Mouse (Mus musculus): ENCODE results near the gene Tmem33. TPM values are rescaled to one million over a fixed set of nuclear protein-coding genes. Genes with fewer than 3 reads are reported as not detected.

Tmem33 gene
- polyA plus RNA-seq, 1 experiment from 2014 or later = 121 TPM

- no peak overlapping the region for H3K27ac ChIP-seq (ENCODE audit: low read depth, low read length)
- H3K4me3 ChIP-seq (ENCODE audit: low read depth, low read length) = no peak overlapping the region
- DNase-seq (ENCODE audit: low spot score, missing footprints) (peak; percentile 60), ATAC-seq (ENCODE audit: low FRiP score) (no peak)
- H3K36me3 ChIP-seq (ENCODE audit: control insufficient read depth, insufficient read depth, low read length) = no peaks in the 10 kb centered on the region
- no peak overlapping the region for H3K4me2 ChIP-seq
- H3K27me3 ChIP-seq (ENCODE audit: control insufficient read depth, insufficient read depth, low read length) = no peaks in the 10 kb centered on the region
- 77% methylated on average over 6 of the region's 6 CpGs for WGBS
- no peaks in the 10 kb centered on the region for H3K4me1 ChIP-seq (ENCODE audit: control insufficient read depth, insufficient read depth, low read length)
- no peaks in the 10 kb centered on the region for H3K9me3 ChIP-seq (ENCODE audit: control insufficient read depth, low read length)
- H3K9ac ChIP-seq (ENCODE audit: low read length) = no peak overlapping the region
Observed at GRCm38 (mm10) chr5:67241713-67242112, 18.7 kb upstream of the Tmem33 start.

DNA sequence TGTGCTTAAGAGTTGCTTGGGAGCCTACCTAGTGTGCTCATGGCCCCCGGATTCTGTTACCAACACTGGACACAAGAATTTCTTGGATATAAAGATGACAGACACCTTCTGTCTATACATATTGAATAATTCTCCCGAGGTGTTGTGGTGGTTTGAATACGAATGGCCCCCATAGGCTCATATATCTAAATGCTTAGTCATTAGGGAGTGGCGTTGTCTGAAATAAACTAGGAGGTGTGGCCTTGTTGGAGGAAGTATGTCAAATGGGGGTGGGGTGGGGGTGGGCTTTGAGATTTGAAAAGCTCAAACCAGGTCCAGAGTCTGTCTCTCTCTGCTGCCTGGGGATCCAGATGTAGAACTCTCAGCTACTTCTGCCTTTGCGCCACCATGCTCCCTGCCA, 17.1 kb upstream of the Tmem33 start:
- DNase-seq (ENCODE audit: low spot score, missing footprints) (no peak), ATAC-seq (ENCODE audit: low FRiP score) (no peak)
- H3K27me3 ChIP-seq (ENCODE audit: control insufficient read depth, insufficient read depth, low read length) = no peaks in the 10 kb centered on the region
- 94% methylated on average over 5 of the region's 5 CpGs for WGBS
- H3K4me2 ChIP-seq = no peak overlapping the region
- H3K9ac ChIP-seq (ENCODE audit: low read length) = no peak overlapping the region
- no peak overlapping the region for H3K27ac ChIP-seq (ENCODE audit: low read depth, low read length)
- H3K4me1 ChIP-seq (ENCODE audit: control insufficient read depth, insufficient read depth, low read length) = no peaks in the 10 kb centered on the region
- no peaks in the 10 kb centered on the region for H3K9me3 ChIP-seq (ENCODE audit: control insufficient read depth, low read length)
- no peak overlapping the region for H3K4me3 ChIP-seq (ENCODE audit: low read depth, low read length)
- no peaks in the 10 kb centered on the region for H3K36me3 ChIP-seq (ENCODE audit: control insufficient read depth, insufficient read depth, low read length)

DNA sequence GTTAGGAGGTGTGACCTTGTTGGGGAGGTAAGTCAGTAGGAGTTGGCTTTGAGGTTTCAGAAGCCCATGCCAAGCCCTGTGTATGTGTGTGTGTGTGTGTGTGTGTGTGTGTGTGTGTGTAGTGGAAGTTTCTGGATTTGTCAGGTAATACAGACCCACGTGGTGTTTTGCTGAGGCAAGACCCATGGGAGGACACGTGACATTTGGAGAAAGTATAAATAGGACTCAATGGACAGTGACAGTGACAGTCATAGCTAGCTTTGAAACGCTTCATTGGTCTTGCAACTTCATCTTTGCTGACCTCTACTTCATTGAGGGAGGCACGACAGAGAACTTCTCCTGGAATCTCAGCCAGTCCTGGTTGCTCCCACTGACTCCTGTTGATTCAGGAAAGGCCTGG, 8.1 kb upstream of the Tmem33 start:
- Histone ChIP-seq H3K27ac (ENCODE audit: low read depth, low read length) (no peak overlapping the region), H3K9ac (ENCODE audit: low read length) (no peak overlapping the region), H3K9me3 (ENCODE audit: control insufficient read depth, low read length) (no peaks in the 10 kb centered on the region), H3K4me2 (no peak overlapping the region), H3K4me1 (ENCODE audit: control insufficient read depth, insufficient read depth, low read length) (no peaks in the 10 kb centered on the region), H3K4me3 (ENCODE audit: low read depth, low read length) (no peak overlapping the region), H3K36me3 (ENCODE audit: control insufficient read depth, insufficient read depth, low read length) (no peaks in the 10 kb centered on the region), H3K27me3 (ENCODE audit: control insufficient read depth, insufficient read depth, low read length) (no peaks in the 10 kb centered on the region)
- 72% methylated on average over 4 of the region's 4 CpGs for WGBS
- peak; percentile 33 for DNase-seq (ENCODE audit: low spot score, missing footprints)
- no peak for ATAC-seq (ENCODE audit: low FRiP score)

- WGBS = 81% methylated on average over 8 of the region's 8 CpGs
- no peak for ATAC-seq (ENCODE audit: low FRiP score)
- no peak for DNase-seq (ENCODE audit: low spot score, missing footprints)
- Histone ChIP-seq H3K9ac (ENCODE audit: low read length) (no peak overlapping the region), H3K27ac (ENCODE audit: low read depth, low read length) (no peak overlapping the region), H3K27me3 (ENCODE audit: control insufficient read depth, insufficient read depth, low read length) (no peaks in the 10 kb centered on the region), H3K4me3 (ENCODE audit: low read depth, low read length) (no peak overlapping the region), H3K9me3 (ENCODE audit: control insufficient read depth, low read length) (no peaks in the 10 kb centered on the region), H3K36me3 (ENCODE audit: control insufficient read depth, insufficient read depth, low read length) (no peaks in the 10 kb centered on the region), H3K4me2 (no peak overlapping the region), H3K4me1 (ENCODE audit: control insufficient read depth, insufficient read depth, low read length) (no peaks in the 10 kb centered on the region)
Observed at GRCm38 (mm10) chr5:67255664-67256063, 4.7 kb upstream of the Tmem33 start.

DNA sequence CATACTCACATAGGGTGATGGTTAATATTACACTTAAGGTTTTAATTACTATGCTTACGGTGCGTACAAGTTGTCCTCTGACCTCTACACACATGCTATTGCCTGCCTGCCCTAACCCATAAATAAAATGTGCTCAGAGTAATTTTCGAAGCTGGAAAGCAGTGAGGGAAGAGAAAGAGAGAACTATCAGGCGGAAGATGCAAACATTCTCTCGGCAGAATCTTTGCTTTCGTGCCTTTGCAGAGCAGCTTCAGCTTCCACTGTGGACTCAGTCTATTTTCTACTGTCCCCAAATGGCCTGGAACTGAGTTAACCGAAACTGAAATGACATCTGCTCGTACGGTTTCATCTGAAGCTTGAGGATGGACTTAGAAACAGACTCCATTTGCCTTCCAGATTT, 1.9 kb upstream of the Tmem33 start:
- H3K36me3 ChIP-seq (ENCODE audit: control insufficient read depth, insufficient read depth, low read length) = no peaks in the 10 kb centered on the region
- H3K9ac ChIP-seq (ENCODE audit: low read length) = no peak overlapping the region
- no peaks in the 10 kb centered on the region for H3K9me3 ChIP-seq (ENCODE audit: control insufficient read depth, low read length)
- no peak for DNase-seq (ENCODE audit: low spot score, missing footprints)
- H3K4me3 ChIP-seq (ENCODE audit: low read depth, low read length) = no peak overlapping the region
- WGBS = 87% methylated on average over 9 of the region's 9 CpGs
- H3K27me3 ChIP-seq (ENCODE audit: control insufficient read depth, insufficient read depth, low read length) = no peaks in the 10 kb centered on the region
- H3K27ac ChIP-seq (ENCODE audit: low read depth, low read length) = no peak overlapping the region
- peaks cover 5% of the 10 kb centered on the region; the same call in 1 of the 2 replicates for H3K4me1 ChIP-seq (ENCODE audit: control insufficient read depth, insufficient read depth, low read length)
- no peak for ATAC-seq (ENCODE audit: low FRiP score)
- H3K4me2 ChIP-seq = no peak overlapping the region

DNA sequence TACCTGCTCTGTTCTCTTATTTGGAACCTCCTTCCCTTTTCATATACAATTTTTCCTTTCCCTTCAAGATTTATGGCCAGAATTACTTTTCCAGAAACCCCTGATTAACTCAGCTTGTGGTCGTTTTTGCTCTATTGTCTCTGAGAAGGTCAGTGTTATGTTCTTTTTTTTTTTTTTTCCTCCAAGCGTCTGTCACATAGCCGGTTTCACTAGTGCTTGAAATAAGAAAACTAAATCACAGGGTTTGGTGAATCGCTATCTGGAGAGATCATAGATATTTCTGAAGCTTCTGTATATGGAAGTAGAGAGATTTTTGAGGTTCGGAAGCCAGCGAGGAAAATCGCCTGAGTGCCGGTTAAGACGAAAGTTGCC, 220 bp upstream of the Tmem33 start:
- no peak for ATAC-seq (ENCODE audit: low FRiP score)
- WGBS = under 1% methylated on average over 9 of the region's 9 CpGs
- H3K36me3 ChIP-seq (ENCODE audit: control insufficient read depth, insufficient read depth, low read length) = peaks cover 11% of the 10 kb centered on the region; the same call in 1 of the 2 replicates
- peak overlapping the region; percentile 88 for H3K4me3 ChIP-seq (ENCODE audit: low read depth, low read length)
- H3K27me3 ChIP-seq (ENCODE audit: control insufficient read depth, insufficient read depth, low read length) = no peaks in the 10 kb centered on the region
- peak overlapping the region; percentile 78 for H3K4me2 ChIP-seq
- H3K9ac ChIP-seq (ENCODE audit: low read length) = peak overlapping the region; percentile 90
- DNase-seq (ENCODE audit: low spot score, missing footprints) = no peak
- peak overlapping the region; percentile 88; the same call in 1 of the 2 replicates for H3K27ac ChIP-seq (ENCODE audit: low read depth, low read length)
- peaks cover 5% of the 10 kb centered on the region; the same call in 1 of the 2 replicates for H3K4me1 ChIP-seq (ENCODE audit: control insufficient read depth, insufficient read depth, low read length)
- H3K9me3 ChIP-seq (ENCODE audit: control insufficient read depth, low read length) = no peaks in the 10 kb centered on the region

DNA sequence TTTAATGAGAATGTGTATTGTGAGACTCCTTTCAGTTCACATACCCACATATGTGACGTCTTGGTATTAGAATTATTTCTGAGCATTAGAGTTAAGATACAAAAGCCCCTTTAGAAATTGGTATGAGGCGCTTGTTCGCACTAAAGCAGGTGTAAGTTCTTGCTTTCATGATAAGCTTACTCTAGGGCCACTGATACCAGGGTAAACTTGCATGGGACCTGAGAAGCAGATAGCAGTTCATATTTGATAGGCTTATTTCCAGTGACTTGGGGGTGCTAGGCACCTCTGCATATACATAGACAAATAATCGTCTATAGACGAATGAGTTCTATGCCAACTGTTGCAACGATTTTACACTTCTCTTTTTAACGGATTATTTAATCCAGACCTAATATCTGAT, 2.6 kb downstream of the Tmem33 start:
- H3K36me3 ChIP-seq (ENCODE audit: control insufficient read depth, insufficient read depth, low read length) = peaks cover 21% of the 10 kb centered on the region

DNA sequence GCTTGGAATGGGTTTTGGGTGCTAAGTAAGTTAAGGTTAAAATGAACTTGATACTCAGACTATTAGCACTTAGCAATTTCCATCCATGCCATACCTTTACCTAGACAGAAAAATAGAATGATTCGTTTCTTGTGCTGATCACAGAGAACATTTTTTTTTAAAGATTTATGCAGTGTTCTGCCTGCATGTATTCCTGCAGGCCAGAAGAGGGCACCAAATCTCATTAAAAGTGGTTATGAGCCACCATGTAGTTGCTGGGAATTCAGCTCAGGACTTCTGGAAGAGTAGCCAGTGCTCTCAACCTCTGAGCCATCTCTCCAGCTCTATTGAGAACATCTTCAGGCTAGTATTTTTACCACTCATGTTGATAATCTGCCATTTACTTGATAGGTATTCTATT, 5.7 kb downstream of the Tmem33 start:
- Histone ChIP-seq H3K9me3 (ENCODE audit: control insufficient read depth, low read length) (no peaks in the 10 kb centered on the region), H3K36me3 (ENCODE audit: control insufficient read depth, insufficient read depth, low read length) (peaks cover 24% of the 10 kb centered on the region)

More for the DNA sequence above, 2.6 kb downstream of the Tmem33 start:
- Histone ChIP-seq H3K27me3 (ENCODE audit: control insufficient read depth, insufficient read depth, low read length) (no peaks in the 10 kb centered on the region), H3K4me2 (no peak overlapping the region), H3K9ac (ENCODE audit: low read length) (no peak overlapping the region), H3K4me1 (ENCODE audit: control insufficient read depth, insufficient read depth, low read length) (peaks cover 5% of the 10 kb centered on the region; the same call in 1 of the 2 replicates), H3K9me3 (ENCODE audit: control insufficient read depth, low read length) (no peaks in the 10 kb centered on the region), H3K4me3 (ENCODE audit: low read depth, low read length) (no peak overlapping the region), H3K27ac (ENCODE audit: low read depth, low read length) (no peak overlapping the region)
- ATAC-seq (ENCODE audit: low FRiP score) = no peak
- WGBS = 90% methylated on average over 7 of the region's 7 CpGs
- DNase-seq (ENCODE audit: low spot score, missing footprints) = no peak

DNA sequence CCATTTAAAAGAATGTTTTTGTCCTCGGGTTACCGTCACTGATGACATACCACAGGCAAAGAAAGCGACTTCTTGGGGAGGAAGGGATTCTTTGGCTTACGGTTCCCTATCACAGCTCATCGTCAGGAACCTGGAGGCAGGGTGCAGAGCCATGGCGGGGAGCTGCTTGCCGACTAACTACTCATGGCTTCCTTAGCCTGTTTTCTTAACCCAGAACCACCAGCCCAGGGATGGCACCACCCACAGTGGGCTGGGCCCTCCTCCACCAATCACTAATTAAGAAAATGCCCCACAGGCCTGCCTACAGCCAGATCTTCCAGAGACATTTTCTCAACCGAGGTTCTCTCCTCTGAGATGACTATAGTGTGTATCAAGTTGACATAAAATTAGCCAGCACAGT, 8.9 kb downstream of the Tmem33 start:
- Histone ChIP-seq H3K4me3 (ENCODE audit: low read depth, low read length) (no peak overlapping the region), H3K36me3 (ENCODE audit: control insufficient read depth, insufficient read depth, low read length) (peaks cover 19% of the 10 kb centered on the region), H3K27ac (ENCODE audit: low read depth, low read length) (no peak overlapping the region), H3K4me2 (no peak overlapping the region), H3K9ac (ENCODE audit: low read length) (no peak overlapping the region), H3K4me1 (ENCODE audit: control insufficient read depth, insufficient read depth, low read length) (no peaks in the 10 kb centered on the region), H3K9me3 (ENCODE audit: control insufficient read depth, low read length) (no peaks in the 10 kb centered on the region), H3K27me3 (ENCODE audit: control insufficient read depth, insufficient read depth, low read length) (no peaks in the 10 kb centered on the region)
- no peak for ATAC-seq (ENCODE audit: low FRiP score)
- WGBS = 92% methylated on average over 8 of the region's 8 CpGs
- peak; percentile 44 for DNase-seq (ENCODE audit: low spot score, missing footprints)

More for the DNA sequence above, 5.7 kb downstream of the Tmem33 start:
- no peak overlapping the region for H3K9ac ChIP-seq (ENCODE audit: low read length)
- 92% methylated on average over 1 of the region's 1 CpGs for WGBS
- H3K27me3 ChIP-seq (ENCODE audit: control insufficient read depth, insufficient read depth, low read length) = no peaks in the 10 kb centered on the region
- H3K27ac ChIP-seq (ENCODE audit: low read depth, low read length) = no peak overlapping the region
- DNase-seq (ENCODE audit: low spot score, missing footprints) (peak; percentile 85), ATAC-seq (ENCODE audit: low FRiP score) (no peak)
- no peak overlapping the region for H3K4me3 ChIP-seq (ENCODE audit: low read depth, low read length)
- H3K4me2 ChIP-seq = no peak overlapping the region
- peaks cover 5% of the 10 kb centered on the region; the same call in 1 of the 2 replicates for H3K4me1 ChIP-seq (ENCODE audit: control insufficient read depth, insufficient read depth, low read length)
